Mouse (Mus musculus) G1E (cell line): ENCODE data around the gene Ifi208.
"Not testable (repeated sequence)": the region's sequence is repeated elsewhere in the genome, so short reads cannot be mapped to it uniquely, and the experiment has no call there.

ENCODE experiments used
- CTCF ChIP-seq: IDR thresholded peaks from 2 replicates; pipeline ENCODE4 v1.5.1; 2012; ENCODE audit warnings: low read depth, low read length, inconsistent platforms, mixed read lengths
- POLR2AphosphoS5 ChIP-seq: IDR thresholded peaks from 2 replicates; pipeline ENCODE4 v1.6.1; 2012; ENCODE audit warnings: low read depth, low read length, inconsistent platforms; ENCODE audit not compliant: insufficient replicate concordance
- TAL1 ChIP-seq: conservative IDR thresholded peaks from 2 replicates; pipeline ENCODE4 v1.6.1; 2012; ENCODE audit warnings: low read depth, low read length, inconsistent platforms, mixed read lengths

GRCm38 (mm10) chr1:173673458-173674097 lies at the start of gene Ifi208:
- not testable (repeated sequence) for TF ChIP-seq TAL1, CTCF, POLR2AphosphoS5
